Mouse (Mus musculus) macrophage (primary cell): ENCODE data around the gene Cryba1. TPM values are rescaled to one million over a fixed set of nuclear protein-coding genes. Genes with fewer than 3 reads are reported as not detected.

Experiments used
- H3K27ac ChIP-seq: fragments of 350-480 bp; formaldehyde crosslinking; 2 replicates; pipeline ENCODE4 v1.9.0; 2021
- H3K36me3 ChIP-seq: fragments of 350-480 bp; formaldehyde crosslinking; 2 replicates; pipeline ENCODE4 v1.9.0; 2021; ENCODE audit errors: inconsistent target
- H3K4me3 ChIP-seq: fragments of 350-480 bp; formaldehyde crosslinking; 2 replicates; pipeline ENCODE4 v1.9.0; 2021; ENCODE audit errors: inconsistent target
- H3K79me2 ChIP-seq: fragments of 350-480 bp; formaldehyde crosslinking; 2 replicates; pipeline ENCODE4 v1.9.0; 2021; ENCODE audit errors: inconsistent target
- WGBS: methylation state at CpG from one replicate; pipeline ENCODE4 v1.1.7; 2026; ENCODE audit warnings: inconsistent platforms; ENCODE audit not compliant: missing documents; 5-methylcytosine and 5-hydroxymethylcytosine counted together
- polyA plus RNA-seq: library from polyadenylated mRNA; stranded (reverse); fragments of 250-400 nt; gene quantifications from 3 replicates; pipeline ENCODE4 v1.2.4, GENCODE M21; 2018; ENCODE audit warnings: inconsistent platforms

The Cryba1 gene
- polyA plus RNA-seq, 1 experiment from 2014 or later = not detected

GRCm38 (mm10) chr11:77686841-77687540 lies 38.1 kb downstream of the Cryba1 start:
- peak overlapping the region; percentile 83 for H3K27ac ChIP-seq
- H3K36me3 ChIP-seq = peaks cover 15% of the 10 kb centered on the region; the same call in 1 of the 2 replicates
- under 1% methylated on average over 50 of the region's 76 CpGs for WGBS
- H3K79me2 ChIP-seq = peaks cover 55% of the 10 kb centered on the region
- peak overlapping the region; percentile 83 for H3K4me3 ChIP-seq

- under 1% methylated on average over 30 of the region's 30 CpGs for WGBS
- Histone ChIP-seq H3K27ac (peak overlapping the region; percentile 83), H3K36me3 (peaks cover 9% of the 10 kb centered on the region; the same call in 1 of the 2 replicates), H3K79me2 (peaks cover 49% of the 10 kb centered on the region), H3K4me3 (peak overlapping the region; percentile 83)
Observed at GRCm38 (mm10) chr11:77686346-77686840, 38.7 kb downstream of the Cryba1 start.

- H3K27ac ChIP-seq = peak within 1 kb of the TSS; percentile 83
- H3K79me2 ChIP-seq = peaks cover 41% of the 10 kb centered on the region
- H3K36me3 ChIP-seq = 0 out of 2 replicates have a peak, but pooled peaks cover 2% of the 10 kb centered on the region
- peak within 1 kb of the TSS; percentile 83 for H3K4me3 ChIP-seq
- WGBS = 2% methylated on average over 38 of the region's 38 CpGs
Observed at GRCm38 (mm10) chr11:77685383-77686265, 39.5 kb downstream of the Cryba1 start, which contains the start of gene Nufip2. TSS of gene Nufip2 (plus strand) at chr11:77686155.

- WGBS = 100% methylated on average over 1 of the region's 2 CpGs
Observed at GRCm38 (mm10) chr11:77684896-77685295, 40.2 kb downstream of the Cryba1 start.

GRCm38 (mm10) chr11:77680018-77680417 lies 45.1 kb downstream of the Cryba1 start:
- Histone ChIP-seq H3K79me2 (no peaks in the 10 kb centered on the region), H3K36me3 (no peaks in the 10 kb centered on the region), H3K27ac (no peak overlapping the region), H3K4me3 (no peak overlapping the region)
- WGBS = 6% methylated on average over 2 of the region's 2 CpGs

More at GRCm38 (mm10) chr11:77684896-77685295, 40.2 kb downstream of the Cryba1 start:
- no peaks in the 10 kb centered on the region for H3K36me3 ChIP-seq
- H3K4me3 ChIP-seq = peak overlapping the region; percentile 83; the same call in 1 of the 2 replicates
- peak overlapping the region; percentile 83 for H3K27ac ChIP-seq
- peaks cover 34% of the 10 kb centered on the region for H3K79me2 ChIP-seq

GRCm38 (mm10) chr11:77673428-77673991 lies 51.6 kb downstream of the Cryba1 start:
- 93% methylated on average over 4 of the region's 4 CpGs for WGBS
- Histone ChIP-seq H3K36me3 (no peaks in the 10 kb centered on the region), H3K79me2 (no peaks in the 10 kb centered on the region), H3K4me3 (no peak overlapping the region), H3K27ac (no peak overlapping the region)

- Histone ChIP-seq H3K27ac (no peak overlapping the region), H3K36me3 (no peaks in the 10 kb centered on the region), H3K4me3 (no peak overlapping the region), H3K79me2 (no peaks in the 10 kb centered on the region)
- WGBS = 100% methylated on average over 2 of the region's 2 CpGs
Observed at GRCm38 (mm10) chr11:77672746-77673145, 52.3 kb downstream of the Cryba1 start.

Other genes starting within 250 kb of the Cryba1 start
- 2.8 to 4.3 TPM (median 3.3 TPM) in 3 replicates for gene Ankrd13b, start 235.6 kb downstream of the Cryba1 start, polyA plus RNA-seq
- 23.8 to 28.2 TPM (median 25.3 TPM) in 3 replicates for gene Git1, start 231.7 kb downstream of the Cryba1 start, polyA plus RNA-seq
- gene Abhd15, start 210.2 kb downstream of the Cryba1 start, polyA plus RNA-seq = 0.63 to 3.6 TPM (median 3.1 TPM) in 3 replicates
- 1.8 to 4.6 TPM (median 4.5 TPM) in 3 replicates for gene Trp53i13, start 209.3 kb downstream of the Cryba1 start, polyA plus RNA-seq
- not detected in 3 replicates for gene Gm10392, start 206.1 kb downstream of the Cryba1 start, polyA plus RNA-seq
- gene Taok1, start 117.5 kb downstream of the Cryba1 start, polyA plus RNA-seq = 16.9 to 21.9 TPM (median 19.1 TPM) in 3 replicates
- 22.9 to 25.7 TPM (median 24.8 TPM) in 3 replicates for gene Nufip2, start 39.1 kb downstream of the Cryba1 start, polyA plus RNA-seq
- 37.1 to 91.1 TPM (median 40.6 TPM) in 3 replicates for gene Myo18a, start 38.0 kb upstream of the Cryba1 start, polyA plus RNA-seq
- gene Gm10277, start 62.5 kb upstream of the Cryba1 start, polyA plus RNA-seq = not detected in 3 replicates
- gene Pipox, start 168.8 kb upstream of the Cryba1 start, polyA plus RNA-seq = not detected in 3 replicates
- gene Sez6, start 205.5 kb upstream of the Cryba1 start, polyA plus RNA-seq = not detected in 3 replicates